Mouse (Mus musculus) forebrain, embryonic 15.5 days (tissue): ENCODE data around the gene Eif2ak4. TPM values are rescaled to one million over a fixed set of nuclear protein-coding genes. Genes with fewer than 3 reads are reported as not detected.

Experiments
- ATAC-seq: fragments of 200-750 bp; cut with Nextera tagmentation; replicated peaks from 2 replicates; pipeline ENCODE4 v1.8.0; 2017; ENCODE audit warnings: mild to moderate bottlenecking, moderate TSS enrichment, moderate library complexity
- H3K27ac ChIP-seq: fragments of 300-500 bp; sonication (generic); replicated peaks from 2 replicates; pipeline ENCODE4 v1.5.1; 2015; ENCODE audit warnings: mild to moderate bottlenecking, inconsistent platforms
- H3K27me3 ChIP-seq: fragments of 300-500 bp; sonication (generic); 2 replicates; pipeline ENCODE4 v1.6.1; 2015; ENCODE audit warnings: inconsistent platforms
- H3K36me3 ChIP-seq: fragments of 300-500 bp; sonication (generic); 2 replicates; pipeline ENCODE4 v1.6.1; 2015; ENCODE audit warnings: mild to moderate bottlenecking, inconsistent platforms
- H3K4me1 ChIP-seq: fragments of 300-500 bp; sonication (generic); 2 replicates; pipeline ENCODE4 v1.6.1; 2015; ENCODE audit warnings: inconsistent platforms
- H3K4me2 ChIP-seq: fragments of 300-500 bp; sonication (generic); replicated peaks from 2 replicates; pipeline ENCODE4 v1.6.1; 2015; ENCODE audit warnings: mild to moderate bottlenecking, inconsistent platforms
- H3K4me3 ChIP-seq: fragments of 300-500 bp; sonication (generic); 2 replicates; pipeline ENCODE4 v1.5.1; 2015; ENCODE audit warnings: mild to moderate bottlenecking, inconsistent platforms
- H3K9ac ChIP-seq: fragments of 300-500 bp; sonication (generic); replicated peaks from 2 replicates; pipeline ENCODE4 v1.6.1; 2015; ENCODE audit warnings: mild to moderate bottlenecking, inconsistent platforms
- H3K9me3 ChIP-seq: fragments of 300-500 bp; sonication (generic); 2 replicates; pipeline ENCODE4 v1.6.1; 2016; ENCODE audit warnings: inconsistent platforms
- WGBS: fragments of 180-500 bp; shearing (Covaris S2); methylation state at CpG from one replicate; pipeline ENCODE4 v1.1.7; 2015; ENCODE audit warnings: mixed read lengths; 5-methylcytosine and 5-hydroxymethylcytosine counted together
- polyA plus RNA-seq: library from polyadenylated mRNA; unstranded; fragments of >200 nt; fragmentation: Nextera tagmentation; extraction: Ambion mirVana; gene quantifications from 2 replicates; pipeline ENCODE4 v1.2.1, GENCODE M21; 2015

Eif2ak4 gene
- polyA plus RNA-seq, 1 experiment from 2014 or later, result 8.1 TPM

- no peak overlapping the region for H3K4me3 ChIP-seq
- H3K4me1 ChIP-seq, result peaks cover 3% of the 10 kb centered on the region; the same call in 1 of the 2 replicates
- ATAC-seq, result no peak
- H3K9me3 ChIP-seq, result no peaks in the 10 kb centered on the region
- H3K27ac ChIP-seq, result no peak overlapping the region
- 77% methylated on average over 5 of the region's 5 CpGs for WGBS
- H3K4me2 ChIP-seq, result no peak overlapping the region
- H3K36me3 ChIP-seq, result no peaks in the 10 kb centered on the region
- no peak overlapping the region for H3K9ac ChIP-seq
- H3K27me3 ChIP-seq, result no peaks in the 10 kb centered on the region
These were observed 109.5 kb downstream of the Eif2ak4 start for GRCm38 (mm10) chr2:118497890-118498289.

GRCm38 (mm10) chr2:118498476-118498875, 110.1 kb downstream of the Eif2ak4 start:
- WGBS, result 84% methylated on average over 6 of the region's 6 CpGs
- Histone ChIP-seq H3K27ac (no peak overlapping the region), H3K9me3 (no peaks in the 10 kb centered on the region), H3K36me3 (no peaks in the 10 kb centered on the region), H3K4me2 (no peak overlapping the region), H3K4me1 (peaks cover 3% of the 10 kb centered on the region; the same call in 1 of the 2 replicates), H3K9ac (no peak overlapping the region), H3K4me3 (no peak overlapping the region), H3K27me3 (no peaks in the 10 kb centered on the region)
- no peak for ATAC-seq

- Histone ChIP-seq H3K27me3 (no peaks in the 10 kb centered on the region), H3K4me2 (no peak overlapping the region), H3K4me3 (no peak overlapping the region), H3K9me3 (no peaks in the 10 kb centered on the region), H3K4me1 (peaks cover 3% of the 10 kb centered on the region; the same call in 1 of the 2 replicates), H3K9ac (no peak overlapping the region), H3K36me3 (no peaks in the 10 kb centered on the region), H3K27ac (no peak overlapping the region)
- ATAC-seq, result no peak
- 36% methylated on average over 20 of the region's 20 CpGs for WGBS
These were observed 110.9 kb downstream of the Eif2ak4 start for GRCm38 (mm10) chr2:118499135-118499961.

DNA sequence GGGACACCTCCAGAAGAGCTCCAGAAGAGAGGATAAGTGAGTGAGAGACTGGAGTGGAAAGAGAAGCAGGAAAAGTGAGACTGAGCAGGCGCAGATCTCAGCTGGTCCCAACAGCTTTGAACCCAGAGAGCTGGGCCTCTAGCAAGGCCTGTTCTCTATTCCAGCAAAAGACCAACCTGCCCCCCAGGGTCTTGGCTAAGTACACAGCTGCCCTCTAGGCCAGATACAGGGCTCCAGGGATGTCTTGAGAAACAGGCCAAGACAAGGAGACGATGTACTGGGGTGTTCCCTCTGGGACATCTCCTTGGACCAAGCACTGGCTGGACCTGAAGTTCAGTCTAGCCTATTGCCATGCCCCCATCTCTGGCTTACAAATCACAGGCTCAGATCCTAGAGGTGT, 111.8 kb downstream of the Eif2ak4 start:
- no peak for ATAC-seq
- Histone ChIP-seq H3K4me2 (no peak overlapping the region), H3K4me3 (no peak overlapping the region), H3K36me3 (no peaks in the 10 kb centered on the region), H3K27ac (no peak overlapping the region), H3K27me3 (no peaks in the 10 kb centered on the region), H3K9me3 (no peaks in the 10 kb centered on the region), H3K9ac (no peak overlapping the region), H3K4me1 (peaks cover 3% of the 10 kb centered on the region; the same call in 1 of the 2 replicates)
- WGBS, result 84% methylated on average over 2 of the region's 2 CpGs

- no peak for ATAC-seq
- Histone ChIP-seq H3K9me3 (no peaks in the 10 kb centered on the region), H3K4me3 (no peak overlapping the region), H3K36me3 (no peaks in the 10 kb centered on the region), H3K4me2 (no peak overlapping the region), H3K27me3 (no peaks in the 10 kb centered on the region), H3K27ac (no peak overlapping the region), H3K9ac (no peak overlapping the region), H3K4me1 (peaks cover 12% of the 10 kb centered on the region)
- WGBS, result 86% methylated on average over 7 of the region's 7 CpGs
These were observed 118.7 kb downstream of the Eif2ak4 start for GRCm38 (mm10) chr2:118507126-118507525.

DNA sequence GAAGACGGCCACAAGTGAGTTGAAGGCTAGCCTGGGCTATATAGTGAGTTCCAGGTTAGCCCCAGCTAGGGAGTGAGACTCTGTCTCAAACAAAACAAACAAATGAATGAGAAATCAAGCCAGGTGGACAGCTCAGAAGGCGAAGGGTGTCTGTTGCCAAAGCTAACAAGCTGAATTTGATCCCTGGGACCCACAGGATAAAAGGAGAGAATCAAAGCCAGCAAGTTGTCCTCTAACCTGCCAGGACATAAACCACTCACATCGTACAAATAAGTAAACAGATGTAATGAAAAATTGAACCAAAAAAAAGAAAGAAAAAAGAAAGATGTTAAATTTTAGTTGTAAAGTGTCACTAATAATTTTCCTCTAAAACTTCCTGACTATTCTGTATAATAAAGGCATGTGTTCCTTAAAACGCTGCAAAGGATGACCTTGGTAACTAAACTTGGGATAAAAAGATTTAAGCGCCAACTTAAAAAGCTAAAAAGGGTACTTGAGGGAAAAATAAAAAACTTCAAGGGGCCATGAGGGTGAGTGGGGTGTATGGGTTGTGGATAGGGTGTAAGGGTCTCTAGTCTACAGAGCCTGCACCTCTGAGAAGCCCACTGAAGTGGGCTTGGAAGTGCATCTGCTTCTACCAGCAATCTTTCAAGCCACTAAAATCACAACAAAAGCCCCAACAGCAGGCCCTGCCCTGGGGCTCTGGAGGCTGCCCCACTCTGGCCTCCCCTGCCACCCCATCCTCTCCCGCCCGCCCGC, 121.4 kb downstream of the Eif2ak4 start:
- ATAC-seq, result no peak
- Histone ChIP-seq H3K4me1 (peaks cover 12% of the 10 kb centered on the region), H3K9ac (no peak overlapping the region), H3K36me3 (no peaks in the 10 kb centered on the region), H3K4me3 (no peak overlapping the region), H3K4me2 (no peak overlapping the region; the same call in 1 of the 2 replicates), H3K27ac (peak overlapping the region; percentile 58), H3K9me3 (no peaks in the 10 kb centered on the region), H3K27me3 (no peaks in the 10 kb centered on the region; the same call in 1 of the 2 replicates)
- 39% methylated on average over 8 of the region's 8 CpGs for WGBS

GRCm38 (mm10) chr2:118510447-118511310, 122.3 kb downstream of the Eif2ak4 start:
- ATAC-seq, result peak; percentile 91
- Histone ChIP-seq H3K27ac (peak overlapping the region; percentile 58), H3K4me2 (no peak overlapping the region; the same call in 1 of the 2 replicates), H3K4me1 (peaks cover 12% of the 10 kb centered on the region), H3K9ac (no peak overlapping the region), H3K36me3 (no peaks in the 10 kb centered on the region), H3K4me3 (no peak overlapping the region), H3K9me3 (no peaks in the 10 kb centered on the region), H3K27me3 (no peaks in the 10 kb centered on the region; the same call in 1 of the 2 replicates)
- 30% methylated on average over 29 of the region's 29 CpGs for WGBS

DNA sequence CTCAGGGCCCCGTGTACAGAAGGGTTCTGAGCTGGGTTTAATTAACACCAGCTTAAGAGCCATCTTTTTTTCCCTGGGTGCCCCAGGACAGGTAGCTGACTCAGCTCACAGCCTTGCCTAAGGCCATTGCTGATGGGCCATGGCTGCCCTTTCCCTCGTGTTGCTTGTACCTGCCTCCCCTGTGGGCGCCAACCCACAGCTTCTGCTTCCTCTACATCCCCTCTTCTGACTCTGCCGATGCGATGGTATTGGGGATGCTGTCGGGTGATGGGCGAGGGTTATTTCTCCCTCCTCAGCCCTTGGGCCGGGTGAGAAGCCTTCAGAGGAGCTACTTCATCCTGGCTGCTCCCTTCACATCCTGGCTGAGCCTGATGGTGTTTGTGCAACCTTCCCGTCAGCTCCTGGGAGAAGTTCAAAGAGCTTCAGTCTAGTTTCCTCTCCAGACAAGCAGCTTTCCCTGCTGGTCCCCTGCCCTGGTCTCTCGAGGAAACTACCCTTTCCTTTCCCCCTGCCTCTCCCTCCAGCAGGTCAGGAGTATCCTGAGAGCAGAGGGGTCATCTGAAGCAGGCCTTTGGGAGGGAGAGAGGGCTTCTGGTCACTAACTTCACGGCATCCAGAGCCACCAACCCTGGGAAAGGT, 123.5 kb downstream of the Eif2ak4 start:
- Histone ChIP-seq H3K36me3 (no peaks in the 10 kb centered on the region), H3K9ac (no peak overlapping the region), H3K27ac (no peak overlapping the region), H3K4me1 (peaks cover 12% of the 10 kb centered on the region), H3K4me3 (no peak overlapping the region), H3K27me3 (no peaks in the 10 kb centered on the region; the same call in 1 of the 2 replicates), H3K9me3 (no peaks in the 10 kb centered on the region), H3K4me2 (no peak overlapping the region)
- no peak for ATAC-seq
- 68% methylated on average over 11 of the region's 11 CpGs for WGBS

- no peak overlapping the region for H3K9ac ChIP-seq
- H3K9me3 ChIP-seq, result no peaks in the 10 kb centered on the region
- no peak for ATAC-seq
- 85% methylated on average over 16 of the region's 16 CpGs for WGBS
- no peak overlapping the region for H3K27ac ChIP-seq
- H3K36me3 ChIP-seq, result no peaks in the 10 kb centered on the region
- peaks cover 12% of the 10 kb centered on the region for H3K4me1 ChIP-seq
- H3K4me3 ChIP-seq, result no peak overlapping the region
- H3K27me3 ChIP-seq, result no peaks in the 10 kb centered on the region; the same call in 1 of the 2 replicates
- no peak overlapping the region for H3K4me2 ChIP-seq
These were observed 124.3 kb downstream of the Eif2ak4 start for GRCm38 (mm10) chr2:118512418-118513377.

GRCm38 (mm10) chr2:118520042-118520933, 131.9 kb downstream of the Eif2ak4 start:
- Histone ChIP-seq H3K4me2 (no peak overlapping the region), H3K9me3 (no peaks in the 10 kb centered on the region), H3K27me3 (no peaks in the 10 kb centered on the region), H3K4me3 (no peak overlapping the region), H3K36me3 (no peaks in the 10 kb centered on the region), H3K9ac (no peak overlapping the region), H3K4me1 (peaks cover 7% of the 10 kb centered on the region; the same call in 1 of the 2 replicates), H3K27ac (peak overlapping the region; percentile 24; the same call in 1 of the 2 replicates)
- ATAC-seq, result peak; percentile 85; the same call in 1 of the 2 replicates
- WGBS, result 37% methylated on average over 9 of the region's 9 CpGs
